Mouse (Mus musculus) ES-E14 (cell line): ENCODE measurements at regions not wholly inside any gene's neighbourhood (a gene's known extent, or its start where the extent isn't known, plus 50 kb on each side); places are given as distances from the start of the nearest gene placed in this dataset.

ENCODE experiments used
- DNase-seq: peaks from one replicate; pipeline ENCODE4 v3.0.0-alpha.2; 2013; ENCODE audit warnings: low read depth, low spot score
- H3K27ac ChIP-seq: 2 replicates; pipeline ENCODE4 v1.5.1; 2012; ENCODE audit warnings: low read depth, mild to moderate bottlenecking, low read length, moderate library complexity, mixed read lengths; ENCODE audit not compliant: poor library complexity, insufficient read depth, severe bottlenecking
- H3K36me3 ChIP-seq: 2 replicates; pipeline ENCODE4 v1.6.1; 2012; ENCODE audit warnings: mild to moderate bottlenecking, low read length, moderate library complexity, mixed read lengths; ENCODE audit not compliant: control insufficient read depth, poor library complexity, insufficient read depth, severe bottlenecking
- H3K4me1 ChIP-seq, 2 experiments: fragments of 150-350 bp in 1 of 2; sonication (generic) in 1 of 2; 2 replicates each; pipeline ENCODE4 v1.6.1; 2012; ENCODE audit warnings: low read length in 2 of 2, mild to moderate bottlenecking in 1 of 2, mixed read lengths in 1 of 2; ENCODE audit not compliant: control insufficient read depth in 2 of 2, insufficient read depth in 2 of 2, poor library complexity in 1 of 2
- H3K4me3 ChIP-seq, 2 experiments: fragments of 150-350 bp in 1 of 2; sonication (generic) in 1 of 2; 2 replicates each; pipeline ENCODE4 v1.5.1; 2012; ENCODE audit warnings: low read length in 2 of 2, low read depth in 1 of 2, mild to moderate bottlenecking in 1 of 2, mixed read lengths in 1 of 2; ENCODE audit not compliant: insufficient read depth in 1 of 2, poor library complexity in 1 of 2, severe bottlenecking in 1 of 2
- H3K9ac ChIP-seq: 2 replicates; pipeline ENCODE4 v1.6.1; 2012; ENCODE audit warnings: low read depth, mild to moderate bottlenecking, low read length, mixed read lengths; ENCODE audit not compliant: poor library complexity, insufficient read depth, severe bottlenecking
- H3K9me3 ChIP-seq: fragments of 150-350 bp; sonication (generic); 2 replicates; pipeline ENCODE4 v1.6.1; 2012; ENCODE audit warnings: low read depth, mild to moderate bottlenecking, low read length; ENCODE audit not compliant: control insufficient read depth, insufficient read depth
- CHD2 ChIP-seq: IDR thresholded peaks from 2 replicates; pipeline ENCODE4 v1.6.1; 2014; ENCODE audit warnings: mild to moderate bottlenecking, low read depth, low read length, inconsistent platforms
- HCFC1 ChIP-seq: IDR thresholded peaks from 2 replicates; pipeline ENCODE4 v1.6.1; 2012; ENCODE audit warnings: low read length, inconsistent platforms, borderline replicate concordance; ENCODE audit not compliant: insufficient read depth
- MAFK ChIP-seq: IDR thresholded peaks from 2 replicates; pipeline ENCODE4 v1.6.1; 2014; ENCODE audit warnings: mild to moderate bottlenecking, low read depth, low read length, inconsistent platforms; ENCODE audit not compliant: insufficient read depth
- ZC3H11A ChIP-seq: IDR thresholded peaks from 2 replicates; pipeline ENCODE4 v1.6.1; 2012; ENCODE audit warnings: low read depth, mild to moderate bottlenecking, inconsistent platforms, low read length, borderline replicate concordance
- ZNF384 ChIP-seq: IDR thresholded peaks from 2 replicates; pipeline ENCODE4 v1.6.1; 2012; ENCODE audit warnings: low read depth, low read length, inconsistent platforms
- in situ Hi-C, 2 experiments: fragments of 600-800 bp; cut with MboI; formaldehyde crosslinking; loops; one replicate each; pipeline ENCODE4 v1.15.1; 2025; ENCODE audit warnings: low sequenced_read_pairs in 2 of 2, inconsistent platforms in 1 of 2; ENCODE audit not compliant: unreplicated experiment in 2 of 2

DNA sequence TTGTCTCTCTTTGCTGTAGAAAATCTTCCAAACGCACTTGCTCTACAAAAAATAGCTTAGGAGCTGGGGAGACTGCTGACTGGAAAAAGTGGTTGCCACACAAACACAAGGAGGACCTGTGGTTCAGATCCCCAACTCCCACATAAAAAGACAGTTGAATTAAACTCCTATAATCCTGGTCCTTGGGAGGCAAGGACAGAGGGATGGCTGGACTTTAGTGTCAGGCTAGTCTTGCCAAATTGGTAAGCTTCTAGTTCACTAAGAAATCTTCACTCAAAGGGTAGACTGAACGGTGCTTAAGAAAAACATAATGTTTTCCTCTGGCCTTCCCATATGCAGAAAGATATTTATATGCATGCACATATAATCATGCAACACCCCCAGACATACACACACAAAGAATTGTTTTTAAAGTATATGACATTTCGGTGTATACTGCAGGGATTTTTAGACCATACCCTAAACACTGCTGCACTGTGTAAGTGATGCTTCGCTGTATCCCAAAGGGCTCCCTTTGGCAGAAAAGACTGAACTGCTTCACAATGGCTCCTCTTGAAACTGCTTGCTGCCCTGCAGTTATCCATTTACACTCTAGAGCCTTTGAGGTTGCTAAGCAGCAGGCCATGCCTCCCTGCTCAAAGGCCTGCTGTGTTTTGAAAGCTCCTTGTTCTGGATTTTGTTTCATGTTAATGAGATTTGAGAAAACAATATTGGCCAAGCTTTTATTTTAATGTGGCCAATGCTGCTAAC, 1299.3 kb downstream of the Zfp704 start:
- no peak for TF ChIP-seq ZC3H11A
- TF ChIP-seq HCFC1 = no peak
- TF ChIP-seq ZNF384 = no peak
- TF ChIP-seq CHD2 = no peak
- no peak for TF ChIP-seq MAFK
- in situ Hi-C loops = no loop called here
- H3K9me3 ChIP-seq = no peaks in the 10 kb centered on the region
- H3K27ac ChIP-seq = no peak overlapping the region
- no peak overlapping the region for H3K9ac ChIP-seq
- DNase-seq = no peak
- H3K4me3 ChIP-seq = no peak overlapping the region
- no peaks in the 10 kb centered on the region for H3K36me3 ChIP-seq
- no peaks in the 10 kb centered on the region for H3K4me1 ChIP-seq

- Histone ChIP-seq H3K9ac (no peak overlapping the region), H3K36me3 (no peaks in the 10 kb centered on the region), H3K27ac (no peak overlapping the region), H3K4me3 (no peak overlapping the region), H3K4me1 (no peaks in the 10 kb centered on the region), H3K9me3 (no peaks in the 10 kb centered on the region)
- TF ChIP-seq ZNF384 = no peak
- TF ChIP-seq MAFK = no peak
- no peak for TF ChIP-seq HCFC1
- TF ChIP-seq CHD2 = no peak
- TF ChIP-seq ZC3H11A = no peak
- no peak for DNase-seq
- in situ Hi-C loops = no loop called here
Measured at GRCm38 (mm10) chr3:8307296-8307695, 1302.6 kb downstream of the Zfp704 start.

GRCm38 (mm10) chr3:8304784-8305183, 1305.1 kb downstream of the Zfp704 start:
- H3K36me3 ChIP-seq = no peaks in the 10 kb centered on the region
- peak; percentile 50 for DNase-seq
- H3K9me3 ChIP-seq = no peaks in the 10 kb centered on the region
- H3K4me3 ChIP-seq = no peak overlapping the region
- peak; percentile 46; the same call in 1 of the 2 replicates for TF ChIP-seq ZC3H11A
- no peak for TF ChIP-seq ZNF384
- no peak for TF ChIP-seq HCFC1
- no peak for TF ChIP-seq MAFK
- TF ChIP-seq CHD2 = no peak
- H3K4me1 ChIP-seq = no peaks in the 10 kb centered on the region
- no peak overlapping the region for H3K9ac ChIP-seq
- H3K27ac ChIP-seq = no peak overlapping the region
- in situ Hi-C loops = no loop called here

DNA sequence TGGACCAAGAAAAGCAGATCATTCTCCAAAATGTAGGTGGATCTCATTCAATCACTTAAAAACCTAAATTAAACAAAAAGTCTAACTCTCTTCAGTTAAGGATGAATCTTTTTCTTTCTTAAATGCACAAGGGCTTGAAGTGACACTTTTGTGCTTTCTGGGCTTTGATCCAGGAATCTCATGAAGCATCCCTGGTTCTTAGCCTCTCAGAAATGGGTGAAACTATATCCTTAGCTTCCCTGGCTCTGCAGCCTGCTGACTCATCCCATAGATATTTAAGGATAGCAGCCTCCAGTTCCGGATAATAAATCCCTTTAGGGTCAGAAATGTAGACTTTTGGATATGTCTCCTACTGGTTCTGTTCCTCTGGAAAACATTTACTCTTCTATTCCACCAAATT, 1316.8 kb downstream of the Zfp704 start:
- DNase-seq = no peak
- Histone ChIP-seq H3K9ac (no peak overlapping the region), H3K27ac (no peak overlapping the region), H3K4me1 (no peaks in the 10 kb centered on the region), H3K36me3 (no peaks in the 10 kb centered on the region), H3K9me3 (no peaks in the 10 kb centered on the region), H3K4me3 (no peak overlapping the region)
- in situ Hi-C loops = no loop called here
- TF ChIP-seq ZC3H11A (no peak), ZNF384 (no peak), MAFK (no peak), CHD2 (no peak), HCFC1 (no peak)

DNA sequence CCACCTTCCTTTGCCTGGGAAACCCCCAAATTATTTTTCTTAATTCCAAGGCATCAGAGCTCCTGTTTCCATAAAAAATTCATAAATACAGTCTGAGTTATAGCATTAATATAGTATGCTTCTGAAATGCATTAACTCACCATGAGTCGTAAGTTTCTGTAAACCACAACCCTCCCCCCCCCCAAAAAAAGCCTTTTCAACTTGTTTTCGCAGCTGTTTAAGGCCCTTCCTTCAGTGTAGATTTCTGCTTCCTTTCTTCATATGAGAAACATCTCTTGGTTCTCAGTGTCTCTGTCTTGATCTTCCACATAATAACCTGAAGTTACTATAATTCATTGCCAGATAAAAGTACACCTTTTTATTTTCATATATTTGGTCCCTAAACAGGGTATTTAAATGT, 1320.3 kb downstream of the Zfp704 start:
- Histone ChIP-seq H3K9me3 (no peaks in the 10 kb centered on the region), H3K36me3 (no peaks in the 10 kb centered on the region), H3K4me3 (no peak overlapping the region), H3K27ac (no peak overlapping the region), H3K4me1 (no peaks in the 10 kb centered on the region), H3K9ac (no peak overlapping the region)
- no peak for TF ChIP-seq ZC3H11A
- no peak for TF ChIP-seq ZNF384
- TF ChIP-seq CHD2 = no peak
- no peak for TF ChIP-seq HCFC1
- TF ChIP-seq MAFK = no peak
- in situ Hi-C loops = no loop called here
- no peak for DNase-seq
